15 mouse cellular contexts compared by ENCODE assay signal in genomic region chr2:11044727-11045274, GRCm38 (mm10).
"Had no signal": no experiment of that assay in that cellular context is flagged by ENCODE, and none has a peak within 500 bp of the region (broad histone marks: within the 10 kb centered on the region; RNA-seq: fewer than 3 reads in every experiment).

No protein-coding gene starts in this region.

- DNase-seq: kidney, postnatal 25 days; lung, embryonic 14.5 days; lung, postnatal 14 days; right cerebral cortex, postnatal 14 days; thymus, adult 2 months; thymus, postnatal 36 days had no signal

- H3K27me3 ChIP-seq: kidney, embryonic 15.5 days; limb, embryonic 15.5 days; liver, embryonic 12.5 days; midbrain, embryonic 15.5 days; neural tube, embryonic 12.5 days; stomach, embryonic 15.5 days had no signal

- H3K4me1 ChIP-seq: kidney, embryonic 15.5 days; limb, embryonic 15.5 days; liver, embryonic 12.5 days; megakaryocyte, embryonic 14.5 days; midbrain, embryonic 15.5 days; neural tube, embryonic 12.5 days; stomach, embryonic 15.5 days had no signal

- H3K36me3 ChIP-seq: kidney, embryonic 15.5 days; limb, embryonic 15.5 days; liver, embryonic 12.5 days; midbrain, embryonic 15.5 days; neural tube, embryonic 12.5 days; stomach, embryonic 15.5 days had no signal

- H3K4me2 ChIP-seq: kidney, embryonic 15.5 days; limb, embryonic 15.5 days; liver, embryonic 12.5 days; lung, embryonic 14.5 days; midbrain, embryonic 11.5 days; midbrain, embryonic 15.5 days; neural tube, embryonic 12.5 days; stomach, embryonic 15.5 days had no signal

- H3K9me3 ChIP-seq: kidney, embryonic 15.5 days; limb, embryonic 15.5 days; liver, embryonic 12.5 days; midbrain, embryonic 15.5 days; neural tube, embryonic 12.5 days; stomach, embryonic 15.5 days had no signal

- H3K27ac ChIP-seq: kidney, embryonic 15.5 days; limb, embryonic 15.5 days; liver, embryonic 12.5 days; macrophage; midbrain, embryonic 15.5 days; neural tube, embryonic 12.5 days; stomach, embryonic 15.5 days had no signal

- H3K9ac ChIP-seq: kidney, embryonic 15.5 days; limb, embryonic 15.5 days; liver, embryonic 12.5 days; lung, embryonic 14.5 days; midbrain, embryonic 15.5 days; neural tube, embryonic 12.5 days; stomach, embryonic 15.5 days had no signal

- H3K4me3 ChIP-seq: kidney, embryonic 15.5 days; limb, embryonic 15.5 days; liver, embryonic 12.5 days; megakaryocyte, embryonic 14.5 days; midbrain, embryonic 15.5 days; neural tube, embryonic 12.5 days; stomach, embryonic 15.5 days had no signal

- ATAC-seq: liver, embryonic 12.5 days; midbrain, embryonic 15.5 days had no signal
